Mouse (Mus musculus) hindbrain, embryonic 10.5 days (tissue): Measurements from ENCODE around the gene Sec61a1. TPM values are rescaled to one million over a fixed set of nuclear protein-coding genes. Genes with fewer than 3 reads are reported as not detected.

Source experiments
- DNase-seq: peaks from one replicate; pipeline ENCODE4 v3.0.0-alpha.2; 2017; ENCODE audit warnings: low spot score
- H3K27ac ChIP-seq: fragments of 300-500 bp; sonication (generic); 2 replicates; pipeline ENCODE4 v1.5.1; 2016; ENCODE audit warnings: mild to moderate bottlenecking, moderate library complexity
- H3K27me3 ChIP-seq: fragments of 300-500 bp; sonication (generic); 2 replicates; pipeline ENCODE4 v1.6.1; 2016; ENCODE audit warnings: mild to moderate bottlenecking; ENCODE audit not compliant: poor library complexity, insufficient read depth, severe bottlenecking
- H3K36me3 ChIP-seq: fragments of 300-500 bp; sonication (generic); 2 replicates; pipeline ENCODE4 v1.6.1; 2016; ENCODE audit warnings: mild to moderate bottlenecking, moderate library complexity
- H3K4me1 ChIP-seq: fragments of 300-500 bp; sonication (generic); replicated peaks from 2 replicates; pipeline ENCODE4 v1.6.1; 2016; ENCODE audit warnings: mild to moderate bottlenecking
- H3K4me3 ChIP-seq: fragments of 300-500 bp; sonication (generic); 2 replicates; pipeline ENCODE4 v1.5.1; 2016; ENCODE audit warnings: mild to moderate bottlenecking, moderate library complexity
- H3K9me3 ChIP-seq: fragments of 300-500 bp; sonication (generic); 2 replicates; pipeline ENCODE4 v1.6.1; 2016; ENCODE audit warnings: mild to moderate bottlenecking, moderate library complexity
- WGBS: fragments of 180-500 bp; shearing (Covaris S2); methylation state at CpG from one replicate; pipeline ENCODE4 v1.1.7; 2016; 5-methylcytosine and 5-hydroxymethylcytosine counted together
- polyA plus RNA-seq: library from polyadenylated mRNA; unstranded; fragments of >200 nt; fragmentation: Nextera tagmentation; extraction: Ambion mirVana; gene quantifications from 2 replicates; pipeline ENCODE4 v1.2.1, GENCODE M21; 2016

Gene Sec61a1
- polyA plus RNA-seq, 1 experiment from 2014 or later = 206 TPM

- H3K4me1 ChIP-seq = peaks cover 11% of the 10 kb centered on the region
- peaks cover 76% of the 10 kb centered on the region for H3K36me3 ChIP-seq
- DNase-seq = no peak
- 89% methylated on average over 4 of the region's 4 CpGs for WGBS
- H3K9me3 ChIP-seq = no peaks in the 10 kb centered on the region
- no peak overlapping the region for H3K27ac ChIP-seq
- peaks cover 13% of the 10 kb centered on the region; the same call in 1 of the 2 replicates for H3K27me3 ChIP-seq
- H3K4me3 ChIP-seq = no peak overlapping the region
These were observed 15.7 kb downstream of the Sec61a1 start for GRCm38 (mm10) chr6:88503044-88503443.

GRCm38 (mm10) chr6:88502030-88502970 lies 16.4 kb downstream of the Sec61a1 start:
- no peak for DNase-seq
- Histone ChIP-seq H3K9me3 (no peaks in the 10 kb centered on the region), H3K4me1 (peaks cover 11% of the 10 kb centered on the region), H3K36me3 (peaks cover 76% of the 10 kb centered on the region), H3K27me3 (peaks cover 13% of the 10 kb centered on the region; the same call in 1 of the 2 replicates), H3K27ac (no peak overlapping the region), H3K4me3 (no peak overlapping the region)
- WGBS = 82% methylated on average over 13 of the region's 13 CpGs

- H3K27me3 ChIP-seq = peaks cover 13% of the 10 kb centered on the region; the same call in 1 of the 2 replicates
- H3K4me1 ChIP-seq = peaks cover 11% of the 10 kb centered on the region
- H3K36me3 ChIP-seq = peaks cover 76% of the 10 kb centered on the region
- H3K27ac ChIP-seq = peak overlapping the region; percentile 78
- H3K4me3 ChIP-seq = peak overlapping the region; percentile 61
- WGBS = 5% methylated on average over 3 of the region's 3 CpGs
- no peaks in the 10 kb centered on the region for H3K9me3 ChIP-seq
- DNase-seq = no peak
These were observed 18.3 kb downstream of the Sec61a1 start for GRCm38 (mm10) chr6:88500405-88500767.

- H3K27me3 ChIP-seq = peaks cover 13% of the 10 kb centered on the region; the same call in 1 of the 2 replicates
- peaks cover 11% of the 10 kb centered on the region for H3K4me1 ChIP-seq
- DNase-seq = peak; percentile 78
- no peaks in the 10 kb centered on the region for H3K9me3 ChIP-seq
- peaks cover 70% of the 10 kb centered on the region for H3K36me3 ChIP-seq
- H3K4me3 ChIP-seq = peak overlapping the region; percentile 61
- WGBS = 2% methylated on average over 76 of the region's 76 CpGs
- H3K27ac ChIP-seq = peak overlapping the region; percentile 78
These were observed 19.0 kb downstream of the Sec61a1 start for GRCm38 (mm10) chr6:88499481-88500404.

DNA sequence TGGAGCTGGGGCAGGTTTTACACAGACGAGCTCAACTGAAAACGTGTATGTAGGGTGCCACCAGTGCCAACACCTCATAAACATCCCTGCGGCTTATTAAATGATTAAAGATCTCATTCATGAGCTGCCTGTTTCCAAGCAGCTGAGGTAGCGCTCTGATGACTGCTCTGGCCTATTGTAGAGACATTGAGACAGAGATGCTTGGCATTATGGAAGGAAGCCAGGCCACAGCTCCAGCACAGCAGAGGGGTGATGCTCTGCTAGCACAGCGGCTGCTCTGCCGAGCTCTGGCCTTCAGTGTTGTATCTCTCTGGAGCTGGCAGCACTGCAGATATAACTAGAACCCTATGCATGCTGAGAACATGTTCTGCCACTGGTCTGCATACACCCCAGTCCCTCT lies 25.0 kb downstream of the Sec61a1 start:
- WGBS = 94% methylated on average over 6 of the region's 6 CpGs
- no peaks in the 10 kb centered on the region for H3K9me3 ChIP-seq
- DNase-seq = no peak
- H3K27ac ChIP-seq = no peak overlapping the region
- peaks cover 84% of the 10 kb centered on the region for H3K36me3 ChIP-seq
- peaks cover 3% of the 10 kb centered on the region; the same call in 1 of the 2 replicates for H3K27me3 ChIP-seq
- no peaks in the 10 kb centered on the region for H3K4me1 ChIP-seq
- no peak overlapping the region for H3K4me3 ChIP-seq

- no peak for DNase-seq
- WGBS = 96% methylated on average over 12 of the region's 12 CpGs
- no peak overlapping the region for H3K27ac ChIP-seq
- no peak overlapping the region for H3K4me3 ChIP-seq
- H3K27me3 ChIP-seq = no peaks in the 10 kb centered on the region
- no peaks in the 10 kb centered on the region for H3K4me1 ChIP-seq
- H3K36me3 ChIP-seq = peaks cover 84% of the 10 kb centered on the region
- H3K9me3 ChIP-seq = no peaks in the 10 kb centered on the region
These were observed 27.9 kb downstream of the Sec61a1 start for GRCm38 (mm10) chr6:88490629-88491354.

DNA sequence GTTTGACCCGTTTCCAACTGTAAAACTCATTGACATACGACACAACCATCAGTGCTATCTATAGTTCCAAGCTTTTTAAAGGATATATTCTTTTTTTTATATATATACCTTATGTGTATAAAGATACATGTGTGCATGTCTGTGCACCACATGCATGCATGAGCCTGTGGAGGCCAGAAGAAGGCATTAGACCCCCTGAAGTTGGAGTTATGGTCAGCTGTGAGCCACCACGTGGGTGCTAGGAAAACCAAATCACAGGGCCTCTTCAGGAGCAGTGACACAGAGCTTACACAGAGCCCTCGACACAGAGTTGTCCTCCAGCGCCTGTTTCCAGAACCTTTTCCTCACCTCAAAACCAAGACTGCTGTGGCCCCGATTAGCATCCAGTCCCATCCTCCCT lies 28.9 kb downstream of the Sec61a1 start:
- no peak overlapping the region for H3K4me3 ChIP-seq
- H3K27me3 ChIP-seq = no peaks in the 10 kb centered on the region
- H3K36me3 ChIP-seq = peaks cover 89% of the 10 kb centered on the region
- H3K27ac ChIP-seq = no peak overlapping the region
- H3K4me1 ChIP-seq = no peaks in the 10 kb centered on the region
- 89% methylated on average over 6 of the region's 6 CpGs for WGBS
- no peak for DNase-seq
- no peaks in the 10 kb centered on the region for H3K9me3 ChIP-seq

DNA sequence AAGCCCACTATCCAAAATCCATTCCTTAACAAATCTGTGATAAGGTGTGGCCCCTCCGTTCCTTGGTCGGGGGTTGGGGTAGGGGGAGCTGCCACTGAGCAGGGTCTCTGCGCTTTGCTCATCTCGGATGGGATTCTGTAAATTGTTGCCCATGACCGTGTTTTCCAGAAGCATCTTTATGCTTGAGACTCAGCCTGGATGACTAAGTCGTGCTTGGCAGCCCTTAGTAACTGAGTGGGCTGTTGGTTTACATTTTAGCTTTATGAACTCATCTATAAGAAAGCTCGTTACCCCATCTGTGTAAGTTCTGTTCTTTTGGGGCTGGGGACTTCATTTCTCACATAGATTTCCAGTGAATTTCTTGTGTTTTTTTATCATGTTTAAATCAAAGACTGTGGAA lies 29.7 kb downstream of the Sec61a1 start:
- WGBS = 92% methylated on average over 7 of the region's 7 CpGs
- H3K9me3 ChIP-seq = no peaks in the 10 kb centered on the region
- H3K4me1 ChIP-seq = no peaks in the 10 kb centered on the region
- no peaks in the 10 kb centered on the region for H3K27me3 ChIP-seq
- H3K27ac ChIP-seq = no peak overlapping the region
- peaks cover 94% of the 10 kb centered on the region for H3K36me3 ChIP-seq
- DNase-seq = no peak
- H3K4me3 ChIP-seq = no peak overlapping the region

- whole genome bisulfite sequencing = 89% methylated on average over 8 of the region's 8 CpGs
- H3K27ac ChIP-seq = no peak overlapping the region
- peaks cover 94% of the 10 kb centered on the region for H3K36me3 ChIP-seq
These were observed 31.8 kb downstream of the Sec61a1 start for GRCm38 (mm10) chr6:88486893-88487292.

DNA sequence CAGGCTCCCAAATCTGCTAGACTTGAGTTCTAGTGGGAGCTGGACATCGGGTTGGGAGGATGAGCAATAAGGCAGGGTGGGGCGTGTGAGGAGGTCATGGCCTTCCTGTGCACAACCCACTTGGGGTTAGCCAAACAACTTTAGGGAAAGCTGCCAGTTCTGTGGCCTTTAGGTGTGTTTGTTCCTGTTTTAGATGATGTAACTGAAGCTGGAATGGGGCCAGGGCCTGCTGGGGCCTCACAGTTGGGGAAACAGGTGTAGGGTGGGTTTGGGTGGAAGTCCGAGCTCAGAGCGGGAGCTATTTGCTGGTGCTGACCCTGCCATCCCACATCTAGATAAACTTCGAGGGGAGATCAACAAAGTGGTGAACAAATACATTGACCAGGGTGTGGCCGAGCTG lies 33.3 kb downstream of the Sec61a1 start:
- Histone ChIP-seq H3K27ac (no peak overlapping the region), H3K9me3 (no peaks in the 10 kb centered on the region), H3K36me3 (peaks cover 94% of the 10 kb centered on the region), H3K27me3 (no peaks in the 10 kb centered on the region), H3K4me3 (no peak overlapping the region), H3K4me1 (no peaks in the 10 kb centered on the region)
- 94% methylated on average over 6 of the region's 6 CpGs for WGBS
- DNase-seq = no peak

More at GRCm38 (mm10) chr6:88486893-88487292, 31.8 kb downstream of the Sec61a1 start:
- H3K4me3 ChIP-seq = no peak overlapping the region
- H3K9me3 ChIP-seq = no peaks in the 10 kb centered on the region
- peak; percentile 29 for DNase-seq
- no peaks in the 10 kb centered on the region for H3K4me1 ChIP-seq
- H3K27me3 ChIP-seq = no peaks in the 10 kb centered on the region

DNA sequence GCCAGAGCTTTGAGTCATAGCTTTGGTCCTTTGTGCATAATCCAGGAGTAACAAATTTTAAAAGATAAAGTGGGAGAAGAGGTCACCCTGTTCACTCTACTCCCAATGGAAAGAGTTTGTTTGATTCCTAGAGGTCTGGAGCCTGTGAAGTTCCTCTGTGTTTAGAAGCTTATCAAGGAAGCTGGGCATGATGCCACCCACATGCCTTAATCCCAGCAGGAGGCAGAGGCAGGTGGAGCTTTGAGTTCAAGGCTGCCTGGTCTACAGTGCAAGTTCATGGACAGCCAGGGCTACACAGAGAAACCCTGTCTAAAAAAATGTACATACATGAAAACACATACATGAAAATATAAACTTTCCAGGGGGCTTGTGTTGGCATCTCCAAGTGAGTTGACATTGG lies 34.8 kb downstream of the Sec61a1 start:
- peaks cover 100% of the 10 kb centered on the region for H3K36me3 ChIP-seq
- DNase-seq = no peak

DNA sequence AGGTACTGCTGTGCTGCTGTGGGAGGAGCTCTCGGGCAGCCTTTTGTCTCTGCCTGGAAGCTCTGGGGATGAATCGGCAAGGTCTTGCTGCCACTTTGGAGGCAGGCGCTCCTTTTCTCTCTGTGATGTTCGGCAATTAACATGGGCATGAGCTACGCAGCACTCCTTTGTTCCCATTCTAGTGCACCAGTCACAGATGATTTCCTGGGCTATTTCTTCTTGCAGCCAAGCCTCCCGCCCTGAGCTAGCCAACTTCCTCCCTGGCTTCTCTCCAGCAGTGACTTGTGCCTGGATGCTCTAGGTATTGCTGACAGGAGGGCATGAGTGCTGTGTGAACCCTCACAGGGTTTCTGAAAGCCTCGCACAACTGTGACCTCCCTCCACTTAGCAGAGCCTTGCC lies 35.6 kb downstream of the Sec61a1 start:
- Histone ChIP-seq H3K4me3 (no peak overlapping the region), H3K9me3 (no peaks in the 10 kb centered on the region), H3K4me1 (no peaks in the 10 kb centered on the region), H3K27ac (no peak overlapping the region), H3K27me3 (no peaks in the 10 kb centered on the region), H3K36me3 (peaks cover 100% of the 10 kb centered on the region)
- WGBS = 82% methylated on average over 7 of the region's 7 CpGs
- no peak for DNase-seq

More for the DNA sequence above, 34.8 kb downstream of the Sec61a1 start:
- Histone ChIP-seq H3K9me3 (no peaks in the 10 kb centered on the region), H3K27ac (no peak overlapping the region), H3K27me3 (no peaks in the 10 kb centered on the region), H3K4me1 (no peaks in the 10 kb centered on the region), H3K4me3 (no peak overlapping the region)
